In genomic region chr6:52972138-52972537, GRCm38 (mm10) we compare ENCODE assay signal across 11 mouse cellular contexts.
DNase-seq lines count a peak whose midpoint lies in the region; ATAC-seq and TF ChIP-seq lines count a peak whose summit lies in the region.
"Had no signal": no experiment of that assay in that cellular context is flagged by ENCODE, and none has a peak within 500 bp of the region (broad histone marks: within the 10 kb centered on the region; RNA-seq: fewer than 3 reads in every experiment).

No protein-coding gene starts in this region.

- H3K4me3 ChIP-seq in forebrain, postnatal 0 days (ENCODE audit: low read depth, low read length) = no peak overlapping the region
- H3K4me3 ChIP-seq in forebrain, embryonic 16.5 days (replicated peaks; ENCODE audit: low read length) = no peak overlapping the region
- no peak overlapping the region for H3K4me3 ChIP-seq in liver, embryonic 14.5 days (ENCODE audit: insufficient read depth in 1 of 2, low read depth in 2 of 2, low read length in 2 of 2)
- no peak overlapping the region for H3K4me3 ChIP-seq in ES-Bruce4 (ENCODE audit: low read depth, low read length)
- H3K4me3 ChIP-seq: kidney, embryonic 15.5 days had no signal

- TF ChIP-seq CTCF in forebrain, postnatal 0 days (IDR thresholded peaks at IDR 0.05; ENCODE audit: low read depth) = peak; percentile 25; the same call in 1 of the 2 replicates
- peak; percentile 37 for TF ChIP-seq CTCF in liver, embryonic 14.5 days (IDR thresholded peaks at IDR 0.05; ENCODE audit: low read depth)
- peak; percentile 32 for TF ChIP-seq CTCF in ES-Bruce4 (IDR thresholded peaks at IDR 0.05; ENCODE audit: low read depth, low read length)

- intact Hi-C loops in heart, postnatal 14 days (cut with DNase I) = no loop called here

- H3K9ac ChIP-seq in forebrain, postnatal 0 days = no peak overlapping the region
- H3K9ac ChIP-seq in forebrain, embryonic 16.5 days (replicated peaks; ENCODE audit: low read depth, low read length) = no peak overlapping the region
- no peak overlapping the region for H3K9ac ChIP-seq in liver, embryonic 14.5 days (replicated peaks)
- H3K9ac ChIP-seq in ES-Bruce4 (ENCODE audit: low read depth, poor library complexity, severe bottlenecking) = no peak overlapping the region
- H3K9ac ChIP-seq: kidney, embryonic 15.5 days had no signal

- no peak for TF ChIP-seq POLR2A in ES-Bruce4 (IDR thresholded peaks at IDR 0.05; ENCODE audit: insufficient read depth, low read length)

- no peak overlapping the region for H3K27ac ChIP-seq in forebrain, postnatal 0 days (ENCODE audit: low read depth, low read length)
- no peak overlapping the region for H3K27ac ChIP-seq in forebrain, embryonic 16.5 days (ENCODE audit: low read length)
- H3K27ac ChIP-seq in liver, embryonic 14.5 days = no peak overlapping the region
- no peak overlapping the region for H3K27ac ChIP-seq in ES-Bruce4 (ENCODE audit: insufficient read depth, low read length)
- H3K27ac ChIP-seq: kidney, embryonic 15.5 days had no signal

- no peaks in the 10 kb centered on the region for H3K4me1 ChIP-seq in forebrain, postnatal 0 days (ENCODE audit: insufficient read depth)
- H3K4me1 ChIP-seq in forebrain, embryonic 16.5 days (replicated peaks; ENCODE audit: control insufficient read depth, insufficient read depth, low read length) = no peaks in the 10 kb centered on the region
- H3K4me1 ChIP-seq in liver, embryonic 14.5 days (replicated peaks; ENCODE audit: control insufficient read depth in 2 of 2, insufficient read depth in 2 of 2, low read length in 1 of 2) = no peaks in the 10 kb centered on the region
- no peaks in the 10 kb centered on the region for H3K4me1 ChIP-seq in ES-Bruce4 (ENCODE audit: control insufficient read depth, insufficient read depth, low read length)

- DNase-seq in forebrain, postnatal 0 days = no peak
- no peak for DNase-seq in liver, embryonic 14.5 days (ENCODE audit: low read depth in 3 of 3, low spot score in 3 of 3)
- no peak for DNase-seq in liver
- no peak for DNase-seq in heart, postnatal 14 days
- no peak for DNase-seq in gastrocnemius, postnatal 4 days (ENCODE audit: low spot score in 2 of 2)
- DNase-seq: gastrocnemius, postnatal 25 days; right cerebral cortex, postnatal 4 days had no signal

- 80% methylated on average over 7 of the region's 7 CpGs for WGBS in forebrain, postnatal 0 days
- 73% methylated on average over 7 of the region's 7 CpGs for WGBS in forebrain, embryonic 16.5 days
- 57% methylated on average over 7 of the region's 7 CpGs for WGBS in liver, embryonic 14.5 days (ENCODE audit: insufficient replicate concordance)

- no peak overlapping the region for H3K4me2 ChIP-seq in forebrain, postnatal 0 days (ENCODE audit: low read depth)
- H3K4me2 ChIP-seq in forebrain, embryonic 16.5 days (ENCODE audit: low read length) = no peak overlapping the region
- no peak overlapping the region for H3K4me2 ChIP-seq in liver, embryonic 14.5 days (ENCODE audit: low read depth)
- H3K4me2 ChIP-seq: kidney, embryonic 15.5 days had no signal

- H3K27me3 ChIP-seq in forebrain, postnatal 0 days (ENCODE audit: insufficient read depth, low read length) = no peaks in the 10 kb centered on the region
- H3K27me3 ChIP-seq in forebrain, embryonic 16.5 days (replicated peaks; ENCODE audit: control insufficient read depth, insufficient read depth, low read length) = no peaks in the 10 kb centered on the region
- H3K27me3 ChIP-seq in liver, embryonic 14.5 days (ENCODE audit: control insufficient read depth, insufficient read depth, low read length) = no peaks in the 10 kb centered on the region
- no peaks in the 10 kb centered on the region for H3K27me3 ChIP-seq in ES-Bruce4 (ENCODE audit: control insufficient read depth, insufficient read depth, low read length, poor library complexity, severe bottlenecking)
- H3K27me3 ChIP-seq: kidney, embryonic 15.5 days had no signal

- no peak for ATAC-seq in forebrain, postnatal 0 days
- no peak for ATAC-seq in forebrain, embryonic 16.5 days
- ATAC-seq in liver, embryonic 14.5 days (ENCODE audit: insufficient read depth) = no peak
- 0 out of 2 replicates have a peak, but pooled peaks have one; percentile 23 for ATAC-seq in granulocyte monocyte progenitor cell, adult 5-6 weeks (replicated peaks; ENCODE audit: poor library complexity, severe bottlenecking)

- H3K36me3 ChIP-seq in forebrain, postnatal 0 days (ENCODE audit: insufficient read depth) = no peaks in the 10 kb centered on the region
- no peaks in the 10 kb centered on the region for H3K36me3 ChIP-seq in forebrain, embryonic 16.5 days (ENCODE audit: control insufficient read depth, insufficient read depth)
- no peaks in the 10 kb centered on the region for H3K36me3 ChIP-seq in liver, embryonic 14.5 days (replicated peaks; ENCODE audit: control insufficient read depth, insufficient read depth, low read depth)
- no peaks in the 10 kb centered on the region for H3K36me3 ChIP-seq in ES-Bruce4 (ENCODE audit: control insufficient read depth, insufficient read depth, low read length, poor library complexity, severe bottlenecking)
- H3K36me3 ChIP-seq: kidney, embryonic 15.5 days had no signal

- no peaks in the 10 kb centered on the region for H3K9me3 ChIP-seq in forebrain, postnatal 0 days (ENCODE audit: low read length)
- H3K9me3 ChIP-seq in forebrain, embryonic 16.5 days (ENCODE audit: control insufficient read depth, low read length) = no peaks in the 10 kb centered on the region
- H3K9me3 ChIP-seq in liver, embryonic 14.5 days (ENCODE audit: control insufficient read depth, low read length) = no peaks in the 10 kb centered on the region
- H3K9me3 ChIP-seq in ES-Bruce4 (replicated peaks; ENCODE audit: control insufficient read depth, insufficient read depth, low read length, poor library complexity, severe bottlenecking) = no peaks in the 10 kb centered on the region
- H3K9me3 ChIP-seq: kidney, embryonic 15.5 days had no signal

- TF ChIP-seq EP300 in liver, embryonic 14.5 days (IDR thresholded peaks at IDR 0.05; ENCODE audit: low read depth) = no peak
- no peak for TF ChIP-seq EP300 in ES-Bruce4 (IDR thresholded peaks at IDR 0.05; ENCODE audit: insufficient read depth, low read depth, low read length)
